Mouse (Mus musculus): ENCODE results near the gene Rerg.

- TF ChIP-seq CTCF (IDR thresholded peaks at IDR 0.05; ENCODE audit: control insufficient read depth, insufficient read depth, low read length) (no peak), POLR2A (IDR thresholded peaks at IDR 0.05; ENCODE audit: borderline replicate concordance, control insufficient read depth, low read depth, low read length) (no peak)
Observed at GRCm38 (mm10) chr6:137110778-137111174, 59.5 kb downstream of the Rerg start.

All from bone marrow, adult 2 months (tissue).